Mouse (Mus musculus) olfactory bulb, adult 2 months (tissue): Measurements from ENCODE around the gene Tspan3.

ENCODE experiments used
- CTCF ChIP-seq: fragments of 200-500 bp; IDR thresholded peaks from 2 replicates; pipeline ENCODE4 v1.5.1; 2012; ENCODE audit warnings: low read depth, mild to moderate bottlenecking, low read length, moderate library complexity; ENCODE audit not compliant: insufficient read depth
- POLR2A ChIP-seq: fragments of 200-500 bp; IDR thresholded peaks from 2 replicates; pipeline ENCODE4 v1.6.1; 2012; ENCODE audit warnings: mild to moderate bottlenecking, low read depth, low read length, moderate library complexity; ENCODE audit not compliant: insufficient read depth

DNA sequence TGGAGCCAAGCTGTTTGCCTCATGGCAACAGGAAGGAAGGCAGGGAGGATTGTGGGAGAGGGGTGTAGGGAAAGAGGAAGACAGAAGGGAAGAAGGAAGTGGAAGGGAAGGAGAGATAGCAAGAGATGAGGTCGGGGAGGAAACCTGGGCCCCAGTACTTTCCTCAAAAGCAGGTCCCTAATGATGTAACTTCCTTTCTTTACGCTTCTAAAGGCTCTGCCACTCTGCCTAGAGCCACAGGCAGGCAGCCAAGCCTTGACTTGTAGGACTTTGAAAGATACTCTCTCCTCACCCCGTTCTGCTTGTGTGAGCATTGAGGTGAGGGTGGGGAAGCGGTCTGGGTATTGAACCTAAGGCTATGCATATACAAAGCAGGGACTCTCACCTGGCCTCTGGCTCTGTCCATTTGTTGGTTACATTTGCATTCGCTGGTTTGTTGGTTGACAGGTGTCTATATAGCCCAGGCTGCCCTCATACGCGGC is 65.2 kb downstream of the Tspan3 start:
- TF ChIP-seq POLR2A (no peak), CTCF (no peak)
